Mouse (Mus musculus) ES-E14 (cell line): Measurements from ENCODE around the gene Vmo1. TPM values are rescaled to one million over a fixed set of nuclear protein-coding genes. Genes with fewer than 3 reads are reported as not detected.
"Not testable (repeated sequence)": the region's sequence is repeated elsewhere in the genome, so short reads cannot be mapped to it uniquely, and the experiment has no call there.

Source experiments
- DNase-seq: peaks from one replicate; pipeline ENCODE4 v3.0.0-alpha.2; 2013; ENCODE audit warnings: low read depth, low spot score
- H3K27ac ChIP-seq: 2 replicates; pipeline ENCODE4 v1.5.1; 2012; ENCODE audit warnings: low read depth, mild to moderate bottlenecking, low read length, moderate library complexity, mixed read lengths; ENCODE audit not compliant: poor library complexity, insufficient read depth, severe bottlenecking
- H3K36me3 ChIP-seq: 2 replicates; pipeline ENCODE4 v1.6.1; 2012; ENCODE audit warnings: mild to moderate bottlenecking, low read length, moderate library complexity, mixed read lengths; ENCODE audit not compliant: control insufficient read depth, poor library complexity, insufficient read depth, severe bottlenecking
- H3K4me1 ChIP-seq, 2 experiments: fragments of 150-350 bp in 1 of 2; sonication (generic) in 1 of 2; 2 replicates each; pipeline ENCODE4 v1.6.1; 2012; ENCODE audit warnings: low read length in 2 of 2, mild to moderate bottlenecking in 1 of 2, mixed read lengths in 1 of 2; ENCODE audit not compliant: control insufficient read depth in 2 of 2, insufficient read depth in 2 of 2, poor library complexity in 1 of 2
- H3K4me3 ChIP-seq, 2 experiments: fragments of 150-350 bp in 1 of 2; sonication (generic) in 1 of 2; 2 replicates each; pipeline ENCODE4 v1.5.1; 2012; ENCODE audit warnings: low read length in 2 of 2, low read depth in 1 of 2, mild to moderate bottlenecking in 1 of 2, mixed read lengths in 1 of 2; ENCODE audit not compliant: insufficient read depth in 1 of 2, poor library complexity in 1 of 2, severe bottlenecking in 1 of 2
- H3K9ac ChIP-seq: 2 replicates; pipeline ENCODE4 v1.6.1; 2012; ENCODE audit warnings: low read depth, mild to moderate bottlenecking, low read length, mixed read lengths; ENCODE audit not compliant: poor library complexity, insufficient read depth, severe bottlenecking
- H3K9me3 ChIP-seq: fragments of 150-350 bp; sonication (generic); 2 replicates; pipeline ENCODE4 v1.6.1; 2012; ENCODE audit warnings: low read depth, mild to moderate bottlenecking, low read length; ENCODE audit not compliant: control insufficient read depth, insufficient read depth
- CHD2 ChIP-seq: IDR thresholded peaks from 2 replicates; pipeline ENCODE4 v1.6.1; 2014; ENCODE audit warnings: mild to moderate bottlenecking, low read depth, low read length, inconsistent platforms
- HCFC1 ChIP-seq: IDR thresholded peaks from 2 replicates; pipeline ENCODE4 v1.6.1; 2012; ENCODE audit warnings: low read length, inconsistent platforms, borderline replicate concordance; ENCODE audit not compliant: insufficient read depth
- MAFK ChIP-seq: IDR thresholded peaks from 2 replicates; pipeline ENCODE4 v1.6.1; 2014; ENCODE audit warnings: mild to moderate bottlenecking, low read depth, low read length, inconsistent platforms; ENCODE audit not compliant: insufficient read depth
- ZC3H11A ChIP-seq: IDR thresholded peaks from 2 replicates; pipeline ENCODE4 v1.6.1; 2012; ENCODE audit warnings: low read depth, mild to moderate bottlenecking, inconsistent platforms, low read length, borderline replicate concordance
- ZNF384 ChIP-seq: IDR thresholded peaks from 2 replicates; pipeline ENCODE4 v1.6.1; 2012; ENCODE audit warnings: low read depth, low read length, inconsistent platforms
- in situ Hi-C, 2 experiments: fragments of 600-800 bp; cut with MboI; formaldehyde crosslinking; loops; one replicate each; pipeline ENCODE4 v1.15.1; 2025; ENCODE audit warnings: low sequenced_read_pairs in 2 of 2, inconsistent platforms in 1 of 2; ENCODE audit not compliant: unreplicated experiment in 2 of 2
- total RNA-seq: library from RNA; depleted of rRNA; stranded (reverse); fragments of 300-350 nt; gene quantifications from 2 replicates; pipeline ENCODE4 v1.2.3, GENCODE M21; 2012

The Vmo1 gene
- total RNA-seq, 1 experiment: not detected

DNA sequence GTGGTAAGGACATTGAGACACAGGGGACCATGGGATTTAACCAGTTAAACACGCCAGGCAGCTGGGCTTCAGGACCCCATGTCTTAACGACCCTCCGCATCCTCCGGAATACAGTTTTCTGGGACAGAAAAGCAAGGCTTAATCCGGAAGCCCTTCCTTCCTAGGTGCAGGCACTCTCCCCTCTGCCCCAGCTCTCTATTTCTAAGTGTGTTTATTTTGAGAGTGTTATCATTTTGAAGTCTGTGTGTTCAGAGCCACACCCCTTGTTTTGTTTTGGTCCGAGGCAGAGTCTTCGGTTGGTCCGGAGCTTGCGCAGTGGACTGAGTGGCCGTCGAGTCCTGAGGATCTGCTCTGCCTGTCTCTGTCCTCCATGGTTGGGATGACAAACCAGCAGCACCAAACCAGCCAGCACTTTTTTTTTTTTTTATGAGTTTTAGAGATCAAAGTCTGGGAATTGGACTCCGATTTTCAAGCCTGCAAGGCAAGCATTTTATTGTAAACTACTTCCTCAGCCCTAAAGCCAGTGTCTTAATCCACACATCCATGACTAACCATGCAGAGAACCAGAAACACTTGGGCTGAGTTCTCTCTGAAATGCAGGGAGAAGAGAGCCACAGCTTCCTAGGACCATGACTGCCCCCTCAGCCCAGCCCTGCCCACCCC, 39.4 kb downstream of the Vmo1 start:
- no peak overlapping the region for H3K27ac ChIP-seq
- DNase-seq: no peak

DNA sequence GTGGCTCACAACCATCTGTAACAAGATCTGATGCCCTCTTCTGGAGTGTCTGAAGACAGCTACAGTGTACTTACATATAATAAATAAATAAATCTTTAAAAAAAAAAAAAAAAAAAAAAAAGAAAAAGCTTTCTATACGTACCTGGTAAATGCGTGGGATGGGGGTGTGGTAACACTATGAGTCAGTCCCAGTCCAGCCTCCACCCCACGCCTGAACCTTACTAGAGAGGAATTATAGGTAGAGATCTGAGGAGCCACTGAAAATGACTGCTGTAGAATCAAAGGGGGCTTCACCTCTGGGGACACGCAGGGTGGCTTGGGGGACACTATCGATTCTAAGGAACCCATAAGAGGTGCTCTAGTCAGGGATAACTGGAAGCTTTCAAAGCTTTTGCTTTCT, 41.1 kb downstream of the Vmo1 start:
- DNase-seq, H3K4me3 ChIP-seq, H3K9ac ChIP-seq, H3K4me1 ChIP-seq, H3K36me3 ChIP-seq, H3K27ac ChIP-seq, H3K9me3 ChIP-seq, in situ Hi-C loops: not testable (repeated sequence)

More for the DNA sequence above, 39.4 kb downstream of the Vmo1 start:
- Histone ChIP-seq H3K4me3 (no peak overlapping the region), H3K36me3 (no peaks in the 10 kb centered on the region), H3K9me3 (no peaks in the 10 kb centered on the region), H3K9ac (no peak overlapping the region), H3K4me1 (peaks cover 0 to 1% of the 10 kb centered on the region in 2 experiments; a peak in 1 of 4 replicates)
- in situ Hi-C loops: no loop called here
- TF ChIP-seq HCFC1 (no peak), MAFK (no peak), ZC3H11A (no peak), ZNF384 (no peak), CHD2 (no peak)

DNA sequence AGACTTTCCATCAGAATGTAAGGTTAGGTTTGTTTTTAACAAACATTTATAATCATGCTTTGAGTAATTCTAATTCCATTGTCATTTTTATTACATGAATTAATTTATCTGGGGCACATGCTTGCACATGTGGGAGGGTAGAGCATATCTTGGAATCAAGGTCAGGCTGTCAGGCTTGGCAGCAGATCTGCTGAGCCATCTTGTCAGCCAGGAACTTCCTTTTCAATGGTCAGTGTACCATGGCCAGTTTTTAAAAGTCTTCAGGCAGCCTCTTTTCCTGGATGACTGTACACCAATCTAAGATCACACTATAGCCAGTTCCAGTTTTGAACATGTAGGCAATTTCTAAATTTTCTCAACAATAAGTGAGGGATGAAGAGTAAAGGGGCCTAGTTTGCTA, 41.7 kb downstream of the Vmo1 start:
- peaks cover 0 to 1% of the 10 kb centered on the region in 2 experiments; a peak in 1 of 4 replicates for H3K4me1 ChIP-seq
- H3K36me3 ChIP-seq: no peaks in the 10 kb centered on the region
- H3K27ac ChIP-seq: no peak overlapping the region
- in situ Hi-C loops: no loop called here
- H3K9ac ChIP-seq: no peak overlapping the region
- no peak overlapping the region for H3K4me3 ChIP-seq
- H3K9me3 ChIP-seq: no peaks in the 10 kb centered on the region
- no peak for DNase-seq
- TF ChIP-seq HCFC1 (no peak), MAFK (no peak), CHD2 (no peak), ZC3H11A (no peak), ZNF384 (no peak)

DNA sequence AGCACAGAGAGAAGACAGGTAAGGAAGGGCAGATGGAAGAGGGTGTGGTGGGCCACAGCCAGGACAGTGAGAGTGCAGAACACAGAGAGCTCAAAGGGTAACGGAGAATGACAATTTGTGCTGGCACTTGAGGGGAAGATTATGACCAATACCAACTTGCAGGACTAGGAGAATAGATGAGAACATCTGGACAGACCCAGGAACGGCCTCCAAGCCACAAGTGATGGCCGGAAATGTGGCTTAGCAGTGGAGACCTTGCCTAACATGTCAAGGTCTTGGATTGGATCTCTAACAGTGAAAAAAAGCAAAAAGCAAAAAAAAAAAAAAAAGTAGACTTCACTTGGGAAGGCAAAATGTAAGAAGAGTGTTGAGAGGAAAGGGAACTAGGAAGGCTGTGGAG, 44.7 kb downstream of the Vmo1 start:
- Histone ChIP-seq H3K27ac (no peak overlapping the region), H3K4me1 (peaks cover 0 to 1% of the 10 kb centered on the region in 2 experiments; a peak in 1 of 4 replicates), H3K9ac (no peak overlapping the region), H3K36me3 (no peaks in the 10 kb centered on the region), H3K4me3 (no peak overlapping the region), H3K9me3 (no peaks in the 10 kb centered on the region)
- no peak for DNase-seq
- TF ChIP-seq ZNF384 (no peak), HCFC1 (no peak), MAFK (no peak), CHD2 (no peak), ZC3H11A (no peak)
- in situ Hi-C loops: no loop called here

DNA sequence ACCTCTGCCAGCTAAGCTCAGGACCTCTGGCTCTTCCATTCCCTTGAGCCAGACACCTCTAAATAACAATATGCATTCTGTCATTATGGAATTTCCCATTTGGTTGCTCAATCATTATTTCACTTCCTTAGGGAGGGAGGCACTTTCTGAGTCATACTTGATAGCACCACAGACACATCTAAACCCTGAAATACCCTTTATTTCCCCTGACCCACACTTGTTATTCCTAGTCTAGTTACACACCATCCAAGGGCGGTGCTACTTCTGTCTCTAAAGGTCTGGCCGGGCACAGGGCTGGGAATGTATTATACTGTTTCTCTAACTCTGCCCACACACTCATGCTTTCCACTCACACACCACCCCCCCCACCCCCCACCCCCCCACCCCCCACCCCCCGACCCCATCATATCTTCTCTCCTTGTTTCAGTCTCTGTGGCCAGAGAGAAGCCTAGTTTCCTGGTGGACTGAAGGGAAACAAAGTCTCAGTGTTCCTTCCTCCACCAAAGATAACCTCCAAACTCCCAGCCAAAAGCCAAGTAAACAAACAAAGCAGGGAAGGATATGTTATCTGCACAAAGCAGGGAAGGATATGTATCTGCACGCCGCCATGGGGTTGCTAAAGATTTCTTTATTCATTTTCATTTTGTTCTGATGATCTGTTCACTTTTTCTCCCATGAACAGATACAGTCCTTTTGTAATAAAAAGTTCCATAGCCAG, 46.4 kb downstream of the Vmo1 start:
- H3K4me3 ChIP-seq: no peak overlapping the region
- H3K9me3 ChIP-seq: no peaks in the 10 kb centered on the region
- no peaks in the 10 kb centered on the region for H3K36me3 ChIP-seq
- peaks cover 0 to 3% of the 10 kb centered on the region in 2 experiments; a peak in 1 of 4 replicates for H3K4me1 ChIP-seq
- DNase-seq: no peak
- no peak for TF ChIP-seq CHD2
- TF ChIP-seq ZNF384: no peak
- no peak for TF ChIP-seq ZC3H11A
- TF ChIP-seq HCFC1: no peak
- TF ChIP-seq MAFK: no peak
- H3K27ac ChIP-seq: no peak overlapping the region
- in situ Hi-C loops: no loop called here
- no peak overlapping the region for H3K9ac ChIP-seq
